Mouse (Mus musculus) small intestine, adult 2 months (tissue): ENCODE measurements around the gene Plekhb2.

Experiments used
- CTCF ChIP-seq: fragments of 200-500 bp; IDR thresholded peaks from 2 replicates; pipeline ENCODE4 v1.5.1; 2012; ENCODE audit warnings: low read depth, mild to moderate bottlenecking, control low read depth, inconsistent platforms, low read length, moderate library complexity, mixed read lengths; ENCODE audit not compliant: insufficient replicate concordance, insufficient read length; ENCODE audit errors: extremely low read depth
- POLR2A ChIP-seq: fragments of 200-500 bp; IDR thresholded peaks from 2 replicates; pipeline ENCODE4 v1.6.1; 2012; ENCODE audit warnings: low read depth, mild to moderate bottlenecking, control low read depth, inconsistent platforms, low read length, moderate library complexity

DNA sequence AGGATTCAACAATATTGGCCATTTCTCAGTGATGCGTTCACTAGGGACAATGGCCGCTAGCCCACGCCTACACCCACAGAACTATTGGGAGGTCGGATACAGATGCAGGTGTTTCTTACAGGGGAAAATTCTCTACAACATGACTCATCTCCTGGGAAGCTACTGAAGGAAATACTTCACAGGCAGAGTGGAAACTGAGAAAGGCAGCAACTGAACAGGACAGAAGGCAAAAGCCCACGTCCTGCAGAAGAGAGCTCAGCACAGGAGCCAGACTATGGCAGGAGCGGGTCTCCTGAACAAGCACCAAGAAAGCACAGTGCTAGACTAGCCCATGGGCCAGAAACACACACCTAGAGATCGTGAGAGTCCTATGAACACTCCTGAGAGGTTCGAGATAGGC lies 25.6 kb upstream of the Plekhb2 start:
- TF ChIP-seq CTCF (no peak), POLR2A (no peak)
